Mouse (Mus musculus) A20 (cell line): ENCODE results near the gene Cracr2b.

ENCODE experiments used
- DNase-seq: peaks from one replicate; pipeline ENCODE4 v3.0.0-alpha.2; 2011; ENCODE audit warnings: low read depth, low spot score

Gene Cracr2b

DNA sequence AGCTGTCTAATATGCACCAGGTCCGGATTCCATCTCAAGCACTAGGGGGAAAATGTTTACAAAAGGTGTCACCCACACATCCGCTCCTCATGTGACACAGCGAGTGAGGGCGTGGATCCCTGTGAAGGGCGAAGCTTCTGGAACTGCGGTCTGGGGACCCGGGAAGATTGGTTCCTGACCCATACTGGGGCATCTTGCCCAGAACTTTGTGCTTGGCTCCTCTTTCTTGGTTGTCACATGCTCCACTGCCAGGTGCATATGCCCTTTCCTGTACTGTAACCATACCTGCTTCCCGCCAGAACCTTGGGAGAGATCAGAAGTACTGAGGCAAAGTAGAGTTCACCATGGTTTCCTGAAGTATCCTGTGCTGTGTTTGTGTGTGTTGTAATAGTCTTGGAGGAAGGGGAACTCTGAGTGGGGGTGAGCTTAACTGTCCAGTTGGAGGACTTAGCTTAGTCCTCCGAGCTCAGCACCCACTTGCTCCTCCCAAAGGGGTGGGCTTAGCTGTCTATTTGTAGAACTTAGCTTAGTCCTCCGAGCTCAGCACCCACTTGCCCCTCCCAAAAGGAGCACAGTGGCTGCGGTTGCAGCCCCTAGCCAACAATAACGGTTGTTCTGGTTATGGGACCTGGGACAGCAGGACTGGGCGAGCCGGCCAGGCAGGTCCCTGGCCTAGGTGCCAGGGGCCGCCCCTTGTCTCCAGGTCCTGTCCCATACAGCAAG, at the start of gene Cracr2b:
Cracr2b (plus strand) TSS at position 704 of the 723 bp plus-strand sequence.
- no peak for DNase-seq

DNA sequence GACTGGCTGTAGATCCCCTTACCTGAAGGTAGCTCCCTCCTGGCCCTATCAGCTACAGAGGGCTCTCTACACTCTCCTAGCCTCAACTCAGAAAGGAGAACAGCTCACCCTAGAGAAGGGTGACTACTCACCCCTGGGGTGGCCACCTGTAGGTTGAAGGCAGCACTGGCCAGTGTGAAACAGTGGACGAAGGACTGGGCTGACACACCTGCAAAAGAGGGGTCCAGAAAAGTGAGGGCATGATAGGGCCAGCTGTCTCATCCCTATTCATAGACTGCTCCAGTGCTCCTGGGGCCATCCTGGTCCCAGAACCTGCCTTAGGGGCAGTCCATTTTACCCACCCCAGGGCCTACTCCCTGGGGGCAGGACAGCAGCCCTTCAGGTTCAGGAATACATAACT, 49.2 kb upstream of the Cracr2b start:
- DNase-seq = no peak

- DNase-seq = no peak
Measured at GRCm38 (mm10) chr7:141413331-141413730, 47.6 kb upstream of the Cracr2b start.

GRCm38 (mm10) chr7:141413809-141414584, 46.9 kb upstream of the Cracr2b start, which contains the start of gene Gatd1:
Gene Gatd1 (minus strand): TSS chr7:141414136.
- DNase-seq = peak; percentile 99

- DNase-seq = no peak
Measured at GRCm38 (mm10) chr7:141416144-141416841, 44.6 kb upstream of the Cracr2b start.

DNA sequence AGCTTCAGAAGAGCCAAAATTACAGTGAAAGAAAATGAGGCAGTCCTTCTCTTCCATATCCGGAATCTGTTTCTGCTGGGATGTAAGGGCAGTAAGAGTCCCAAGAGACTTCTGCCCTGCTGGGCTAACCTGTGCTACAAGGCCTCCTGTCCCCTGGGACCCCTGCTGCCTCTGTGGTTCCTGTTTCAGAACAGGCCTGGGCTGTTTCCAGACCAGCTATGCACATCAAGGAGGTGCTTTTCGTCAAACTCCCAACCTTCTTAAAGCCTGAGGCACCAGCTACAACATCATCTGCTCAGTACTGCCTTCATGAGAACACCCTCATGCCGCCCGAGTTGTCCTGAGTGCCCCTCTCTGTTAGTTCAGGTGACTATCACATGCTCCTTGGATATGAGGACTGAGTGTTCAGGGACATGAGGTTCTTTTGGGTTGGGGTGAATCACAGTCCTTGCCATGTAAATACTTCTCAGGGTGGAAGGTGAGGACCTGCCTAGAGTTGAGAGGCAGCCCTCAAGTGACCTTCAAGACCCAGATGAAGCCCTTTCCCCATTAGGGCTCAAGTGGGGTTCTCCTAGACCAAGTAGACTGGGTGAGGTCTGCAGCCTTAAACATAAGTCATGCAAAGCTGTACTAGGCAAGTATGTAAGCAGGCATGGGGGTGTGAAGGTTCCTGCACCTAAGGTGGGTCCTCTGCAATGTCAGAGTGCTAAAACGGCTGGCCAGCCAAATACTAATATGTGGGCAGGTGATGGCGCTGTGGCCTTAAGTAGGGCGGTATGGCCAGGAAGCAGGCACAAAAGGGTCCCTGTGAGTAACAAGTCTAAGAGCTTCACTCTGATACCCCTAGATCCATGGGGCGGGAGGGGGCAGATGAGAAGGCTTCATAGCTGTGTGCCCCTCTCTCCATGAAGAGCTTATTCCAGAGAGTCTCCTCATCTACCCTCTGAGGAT, 42.9 kb upstream of the Cracr2b start:
- DNase-seq = peak; percentile 49

- DNase-seq = peak; percentile 45
Measured at GRCm38 (mm10) chr7:141418970-141419369, 41.9 kb upstream of the Cracr2b start.

GRCm38 (mm10) chr7:141420030-141420702, 40.7 kb upstream of the Cracr2b start:
- DNase-seq = no peak

DNA sequence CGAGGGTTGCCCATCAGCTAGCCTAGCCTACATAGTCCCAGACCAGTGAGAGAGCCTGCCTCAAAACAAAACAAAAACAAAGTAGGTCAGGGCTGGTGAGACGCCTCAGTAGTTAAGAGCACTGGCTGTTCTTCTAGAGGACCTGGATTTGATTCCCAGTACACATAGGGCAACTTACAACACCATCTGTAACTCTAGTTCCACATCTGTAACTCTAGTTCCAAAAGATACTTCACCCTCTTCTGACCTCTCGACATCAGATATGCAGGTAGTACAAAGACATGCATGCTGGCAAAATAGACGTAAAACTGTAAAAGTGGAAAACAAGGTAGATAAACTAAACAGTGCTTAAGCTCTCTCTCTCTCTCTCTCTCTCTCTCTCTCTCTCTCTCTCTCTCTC, 37.1 kb upstream of the Cracr2b start:
- DNase-seq = no peak

DNA sequence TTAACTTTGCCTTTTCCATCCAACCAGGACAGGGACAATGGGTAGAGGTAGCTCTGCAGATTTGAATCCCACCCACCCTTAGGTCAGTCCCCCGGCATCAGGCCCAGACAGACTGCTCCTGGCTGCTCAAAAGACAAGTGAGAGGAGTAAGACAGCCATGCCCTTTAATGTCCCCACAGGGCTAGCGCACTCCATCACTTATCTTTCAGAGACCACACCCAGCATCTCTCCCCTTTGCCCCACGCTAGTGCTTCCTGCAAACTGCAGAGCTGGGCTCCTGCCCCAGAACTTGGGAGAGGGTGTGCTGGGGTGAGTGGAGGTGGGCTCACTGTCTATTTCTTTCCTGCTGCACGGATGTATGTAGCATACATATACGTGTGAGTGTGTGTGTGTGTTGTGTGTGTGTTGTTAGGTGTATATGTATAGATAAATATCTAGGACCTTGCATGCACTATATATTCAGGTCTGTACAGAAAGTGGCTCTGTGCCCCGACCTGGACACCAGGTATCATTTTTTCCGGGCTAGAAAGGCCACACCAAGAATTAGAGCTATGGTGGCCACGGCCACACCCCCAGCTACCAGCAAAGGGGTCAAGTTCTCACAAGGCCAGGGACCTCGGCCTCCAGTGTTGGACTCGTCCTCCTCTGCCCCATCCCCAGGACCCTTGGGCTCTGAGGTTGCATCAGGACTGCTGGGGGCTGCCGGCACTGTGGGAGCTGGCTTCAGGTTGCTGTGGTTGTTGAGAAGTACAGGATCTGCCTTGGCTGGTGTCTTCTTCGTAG, 33.8 kb upstream of the Cracr2b start:
- DNase-seq = no peak

- DNase-seq = no peak
Measured at GRCm38 (mm10) chr7:141428701-141429100, 32.2 kb upstream of the Cracr2b start.

GRCm38 (mm10) chr7:141429310-141429709, 31.6 kb upstream of the Cracr2b start, which contains the start of gene Cend1:
Gene Cend1 (minus strand): TSS chr7:141429491.
- no peak for DNase-seq

- no peak for DNase-seq
Measured at GRCm38 (mm10) chr7:141429840-141430584, 30.9 kb upstream of the Cracr2b start.

- DNase-seq = no peak
Measured at GRCm38 (mm10) chr7:141430585-141431240, 30.2 kb upstream of the Cracr2b start.

- DNase-seq = no peak
Measured at GRCm38 (mm10) chr7:141431434-141432185, 29.3 kb upstream of the Cracr2b start.

DNA sequence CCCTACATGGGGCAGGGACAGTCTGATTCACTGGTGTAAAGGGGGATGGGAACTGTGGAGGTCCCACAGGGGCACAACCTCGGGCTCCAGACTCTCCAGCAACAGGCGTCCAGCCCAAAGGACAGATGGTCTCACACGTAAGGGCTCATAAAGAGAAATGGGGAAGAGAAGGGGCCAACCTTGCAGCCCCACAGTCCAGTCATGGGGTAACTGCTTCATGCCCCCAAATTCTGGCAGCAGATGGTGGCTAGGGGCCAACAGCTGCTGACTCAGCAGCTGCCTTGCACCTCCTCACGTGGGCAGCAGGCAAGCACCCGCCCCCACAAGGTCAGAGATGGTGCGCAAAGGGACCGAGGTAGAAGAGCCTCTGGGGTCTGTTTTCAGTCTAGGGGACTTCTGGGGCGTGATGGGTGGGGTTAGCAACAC, 28.7 kb upstream of the Cracr2b start:
- DNase-seq = no peak

GRCm38 (mm10) chr7:141432741-141433516, 28.0 kb upstream of the Cracr2b start:
- DNase-seq = no peak
